Mouse (Mus musculus) embryonic facial prominence, embryonic 13.5 days (tissue): ENCODE data around the gene Tmem184b. TPM values are rescaled to one million over a fixed set of nuclear protein-coding genes. Genes with fewer than 3 reads are reported as not detected.

Source experiments
- ATAC-seq: fragments of 200-750 bp; cut with Nextera tagmentation; 2 replicates; pipeline ENCODE4 v1.8.0; 2017; ENCODE audit warnings: low read depth; ENCODE audit not compliant: insufficient number of reproducible peaks, insufficient read depth, low FRiP score, low TSS enrichment
- H3K27ac ChIP-seq: fragments of 300-500 bp; sonication (generic); 2 replicates; pipeline ENCODE4 v1.5.1; 2015; ENCODE audit warnings: moderate library complexity, mild to moderate bottlenecking, inconsistent platforms
- H3K27me3 ChIP-seq: fragments of 300-500 bp; sonication (generic); 2 replicates; pipeline ENCODE4 v1.6.1; 2015; ENCODE audit warnings: mild to moderate bottlenecking, inconsistent platforms
- H3K36me3 ChIP-seq: fragments of 300-500 bp; sonication (generic); 2 replicates; pipeline ENCODE4 v1.6.1; 2015; ENCODE audit warnings: mild to moderate bottlenecking, inconsistent platforms
- H3K4me1 ChIP-seq: fragments of 300-500 bp; sonication (generic); 2 replicates; pipeline ENCODE4 v1.6.1; 2015; ENCODE audit warnings: inconsistent platforms
- H3K4me2 ChIP-seq: fragments of 300-500 bp; sonication (generic); 2 replicates; pipeline ENCODE4 v1.6.1; 2015; ENCODE audit warnings: moderate library complexity, mild to moderate bottlenecking, inconsistent platforms
- H3K4me3 ChIP-seq: fragments of 300-500 bp; sonication (generic); 2 replicates; pipeline ENCODE4 v1.5.1; 2015; ENCODE audit warnings: mild to moderate bottlenecking, inconsistent platforms
- H3K9ac ChIP-seq: fragments of 300-500 bp; sonication (generic); 2 replicates; pipeline ENCODE4 v1.6.1; 2015; ENCODE audit warnings: mild to moderate bottlenecking, inconsistent platforms
- H3K9me3 ChIP-seq: fragments of 300-500 bp; sonication (generic); 2 replicates; pipeline ENCODE4 v1.6.1; 2016; ENCODE audit warnings: inconsistent platforms
- WGBS: fragments of 180-500 bp; shearing (Covaris S2); methylation state at CpG from one replicate; pipeline ENCODE4 v1.1.7; 2015; ENCODE audit warnings: mixed read lengths; 5-methylcytosine and 5-hydroxymethylcytosine counted together
- polyA plus RNA-seq: library from polyadenylated mRNA; unstranded; fragments of >200 nt; fragmentation: Nextera tagmentation; extraction: Ambion mirVana; gene quantifications from 2 replicates; pipeline ENCODE4 v1.2.1, GENCODE M21; 2015

Gene Tmem184b
- polyA plus RNA-seq, 1 experiment from 2014 or later, result 67.1 TPM

GRCm38 (mm10) chr15:79395281-79395680 is 8.1 kb downstream of the Tmem184b start:
- no peaks in the 10 kb centered on the region for H3K9me3 ChIP-seq
- H3K4me3 ChIP-seq, result no peak overlapping the region
- H3K27me3 ChIP-seq, result no peaks in the 10 kb centered on the region
- H3K36me3 ChIP-seq, result peaks cover 20% of the 10 kb centered on the region
- no peak overlapping the region for H3K27ac ChIP-seq
- WGBS, result 81% methylated on average over 6 of the region's 6 CpGs
- H3K4me1 ChIP-seq, result peaks cover 75% of the 10 kb centered on the region
- peak overlapping the region; percentile 40; the same call in 1 of the 2 replicates for H3K9ac ChIP-seq
- H3K4me2 ChIP-seq, result no peak overlapping the region
- no peak for ATAC-seq

DNA sequence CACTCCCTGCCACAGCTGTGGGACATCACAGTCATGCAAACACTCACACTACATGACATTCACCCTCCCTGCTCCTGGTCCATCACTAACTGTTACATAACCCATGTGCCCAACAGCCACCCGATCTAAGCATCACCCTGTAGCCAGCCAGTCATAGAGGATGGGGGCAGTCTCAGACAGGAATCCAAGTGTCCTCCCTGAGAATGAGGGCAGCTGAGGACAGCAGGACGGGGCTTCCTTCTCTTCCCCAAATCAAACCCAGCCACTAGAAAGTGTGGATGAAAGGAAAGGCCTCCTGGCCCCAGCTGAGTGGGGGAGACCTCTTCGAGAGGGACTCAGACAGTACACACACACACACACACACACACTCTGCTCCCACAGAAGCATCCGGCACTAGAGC is 8.5 kb downstream of the Tmem184b start:
- Histone ChIP-seq H3K9ac (no peak overlapping the region), H3K27me3 (no peaks in the 10 kb centered on the region), H3K4me1 (peaks cover 74% of the 10 kb centered on the region), H3K4me3 (no peak overlapping the region), H3K4me2 (no peak overlapping the region), H3K27ac (no peak overlapping the region), H3K9me3 (no peaks in the 10 kb centered on the region), H3K36me3 (peaks cover 20% of the 10 kb centered on the region)
- WGBS, result 54% methylated on average over 4 of the region's 4 CpGs
- no peak for ATAC-seq

DNA sequence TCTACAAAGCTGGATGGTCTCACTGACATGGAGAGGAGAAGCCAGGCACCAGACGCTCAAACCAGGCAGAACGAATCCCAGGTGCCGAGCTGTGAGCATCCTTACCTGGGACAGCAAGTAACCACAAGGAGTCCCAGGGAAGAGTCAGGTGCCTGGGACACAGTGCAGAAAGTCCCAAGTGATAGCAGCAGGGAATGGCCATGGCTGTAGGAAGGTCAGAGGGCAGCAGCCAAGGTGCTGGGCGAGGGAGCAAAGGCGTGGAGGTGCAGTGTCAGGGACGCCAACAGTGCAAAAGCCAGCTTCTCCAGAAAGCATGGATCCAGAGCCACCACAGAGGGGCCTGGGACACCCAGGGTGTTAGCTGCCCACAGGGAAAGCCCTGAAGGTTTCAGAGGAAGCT is 10.3 kb downstream of the Tmem184b start:
- Histone ChIP-seq H3K36me3 (peaks cover 14% of the 10 kb centered on the region), H3K27me3 (no peaks in the 10 kb centered on the region), H3K27ac (no peak overlapping the region; the same call in 1 of the 2 replicates), H3K4me1 (peaks cover 80% of the 10 kb centered on the region), H3K9ac (no peak overlapping the region), H3K9me3 (no peaks in the 10 kb centered on the region), H3K4me3 (no peak overlapping the region), H3K4me2 (no peak overlapping the region)
- no peak for ATAC-seq
- WGBS, result 87% methylated on average over 6 of the region's 6 CpGs

DNA sequence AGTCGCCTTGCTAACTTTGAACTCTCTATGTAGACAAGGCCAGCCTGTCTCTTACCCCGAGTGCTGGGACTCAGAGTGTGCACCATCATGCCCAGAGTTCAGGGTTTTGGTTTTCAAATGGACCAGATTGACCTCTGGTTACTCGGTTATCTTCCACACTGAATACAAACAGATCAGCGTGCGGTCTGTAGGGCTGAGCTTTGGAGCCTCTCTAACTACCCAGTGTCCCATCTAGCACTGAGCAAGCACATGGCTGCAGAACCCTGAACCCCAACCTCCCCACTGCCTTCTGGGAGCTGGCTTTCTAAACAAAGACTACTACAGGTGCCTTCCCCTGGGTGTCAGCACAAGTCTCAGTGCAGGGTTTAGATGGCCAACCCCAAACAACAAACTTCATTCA is 10.8 kb downstream of the Tmem184b start:
- no peak overlapping the region for H3K9ac ChIP-seq
- H3K36me3 ChIP-seq, result peaks cover 12% of the 10 kb centered on the region
- no peak overlapping the region for H3K4me3 ChIP-seq
- H3K4me2 ChIP-seq, result no peak overlapping the region
- H3K4me1 ChIP-seq, result peaks cover 80% of the 10 kb centered on the region
- 87% methylated on average over 5 of the region's 5 CpGs for WGBS
- no peak for ATAC-seq
- no peaks in the 10 kb centered on the region for H3K27me3 ChIP-seq
- H3K9me3 ChIP-seq, result no peaks in the 10 kb centered on the region
- H3K27ac ChIP-seq, result no peak overlapping the region; the same call in 1 of the 2 replicates

- 42% methylated on average over 7 of the region's 7 CpGs for WGBS
- H3K27ac ChIP-seq, result peak overlapping the region; percentile 8; the same call in 1 of the 2 replicates
These were observed 11.8 kb downstream of the Tmem184b start for GRCm38 (mm10) chr15:79391447-79392093.

DNA sequence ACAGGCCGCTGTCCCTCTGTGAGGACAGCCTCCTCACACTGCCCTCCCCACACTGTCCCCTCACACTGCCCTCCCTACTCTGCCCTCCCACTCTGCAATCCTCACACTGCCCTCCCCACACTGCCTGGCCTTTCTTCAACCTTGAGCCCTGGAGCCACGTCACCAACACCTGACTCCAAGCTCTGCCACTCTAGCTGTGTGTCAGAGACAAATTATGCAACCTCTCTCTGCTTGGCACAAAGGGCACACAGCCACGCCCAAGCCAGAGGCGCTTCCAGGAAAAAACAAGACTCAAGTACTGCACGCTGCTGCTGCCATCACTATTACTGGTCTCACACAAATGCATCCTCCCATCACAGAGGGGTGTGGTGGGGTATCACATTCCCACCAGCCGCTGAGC is 12.9 kb downstream of the Tmem184b start:
- no peak overlapping the region for H3K9ac ChIP-seq
- H3K4me3 ChIP-seq, result no peak overlapping the region
- H3K4me2 ChIP-seq, result no peak overlapping the region
- 79% methylated on average over 6 of the region's 6 CpGs for WGBS
- H3K9me3 ChIP-seq, result no peaks in the 10 kb centered on the region
- peaks cover 74% of the 10 kb centered on the region for H3K4me1 ChIP-seq
- no peaks in the 10 kb centered on the region for H3K27me3 ChIP-seq
- peaks cover 2% of the 10 kb centered on the region; the same call in 1 of the 2 replicates for H3K36me3 ChIP-seq
- ATAC-seq, result no peak
- no peak overlapping the region for H3K27ac ChIP-seq

More at GRCm38 (mm10) chr15:79391447-79392093, 11.8 kb downstream of the Tmem184b start:
- no peaks in the 10 kb centered on the region for H3K27me3 ChIP-seq
- no peak overlapping the region for H3K4me2 ChIP-seq
- ATAC-seq, result no peak
- H3K4me1 ChIP-seq, result peaks cover 80% of the 10 kb centered on the region
- H3K36me3 ChIP-seq, result peaks cover 3% of the 10 kb centered on the region
- H3K9me3 ChIP-seq, result no peaks in the 10 kb centered on the region
- H3K4me3 ChIP-seq, result no peak overlapping the region
- peak overlapping the region; percentile 41; the same call in 1 of the 2 replicates for H3K9ac ChIP-seq

- 0 out of 2 replicates have a peak overlapping the region, but pooled peaks have one; percentile 11 for H3K9ac ChIP-seq
- no peak for ATAC-seq
- H3K27me3 ChIP-seq, result no peaks in the 10 kb centered on the region
- peaks cover 52% of the 10 kb centered on the region for H3K4me1 ChIP-seq
- 64% methylated on average over 6 of the region's 6 CpGs for WGBS
- H3K4me2 ChIP-seq, result no peak overlapping the region
- H3K27ac ChIP-seq, result peak overlapping the region; percentile 56; the same call in 1 of the 2 replicates
- H3K9me3 ChIP-seq, result no peaks in the 10 kb centered on the region; the same call in 1 of the 2 replicates
- H3K36me3 ChIP-seq, result peaks cover 11% of the 10 kb centered on the region; the same call in 1 of the 2 replicates
- no peak overlapping the region for H3K4me3 ChIP-seq
These were observed 15.2 kb downstream of the Tmem184b start for GRCm38 (mm10) chr15:79388171-79388570.

GRCm38 (mm10) chr15:79387611-79388010 is 15.8 kb downstream of the Tmem184b start:
- H3K9ac ChIP-seq, result no peak overlapping the region
- H3K4me1 ChIP-seq, result peaks cover 46% of the 10 kb centered on the region
- 75% methylated on average over 7 of the region's 7 CpGs for WGBS
- H3K36me3 ChIP-seq, result peaks cover 11% of the 10 kb centered on the region; the same call in 1 of the 2 replicates
- no peaks in the 10 kb centered on the region; the same call in 1 of the 2 replicates for H3K9me3 ChIP-seq
- no peak overlapping the region for H3K27ac ChIP-seq
- H3K4me3 ChIP-seq, result no peak overlapping the region
- no peak overlapping the region for H3K4me2 ChIP-seq
- no peaks in the 10 kb centered on the region for H3K27me3 ChIP-seq
- ATAC-seq, result no peak

DNA sequence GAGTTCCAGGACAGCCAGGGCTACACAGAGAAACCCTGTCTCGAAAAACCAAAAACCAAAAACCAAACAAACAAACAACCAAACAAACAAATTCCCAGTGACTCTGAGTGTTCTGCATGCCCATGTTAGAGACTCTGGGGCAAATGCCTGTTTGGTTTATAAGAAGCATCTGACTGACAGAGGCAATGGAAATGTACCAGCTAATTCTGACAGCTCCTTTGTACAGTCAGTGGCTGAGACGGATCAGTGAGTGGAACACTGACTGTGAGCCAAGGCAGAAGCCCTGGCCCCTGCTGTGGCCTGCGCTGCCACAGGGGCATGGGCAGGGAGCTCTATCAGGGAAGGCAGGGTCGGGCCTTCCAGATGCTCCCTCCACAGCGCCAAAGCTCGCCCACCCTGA is 16.3 kb downstream of the Tmem184b start:
- Histone ChIP-seq H3K36me3 (peaks cover 11% of the 10 kb centered on the region; the same call in 1 of the 2 replicates), H3K9me3 (no peaks in the 10 kb centered on the region; the same call in 1 of the 2 replicates), H3K9ac (no peak overlapping the region), H3K27ac (no peak overlapping the region), H3K4me3 (no peak overlapping the region), H3K27me3 (no peaks in the 10 kb centered on the region), H3K4me1 (peaks cover 41% of the 10 kb centered on the region), H3K4me2 (no peak overlapping the region)
- ATAC-seq, result no peak
- 77% methylated on average over 6 of the region's 6 CpGs for WGBS

DNA sequence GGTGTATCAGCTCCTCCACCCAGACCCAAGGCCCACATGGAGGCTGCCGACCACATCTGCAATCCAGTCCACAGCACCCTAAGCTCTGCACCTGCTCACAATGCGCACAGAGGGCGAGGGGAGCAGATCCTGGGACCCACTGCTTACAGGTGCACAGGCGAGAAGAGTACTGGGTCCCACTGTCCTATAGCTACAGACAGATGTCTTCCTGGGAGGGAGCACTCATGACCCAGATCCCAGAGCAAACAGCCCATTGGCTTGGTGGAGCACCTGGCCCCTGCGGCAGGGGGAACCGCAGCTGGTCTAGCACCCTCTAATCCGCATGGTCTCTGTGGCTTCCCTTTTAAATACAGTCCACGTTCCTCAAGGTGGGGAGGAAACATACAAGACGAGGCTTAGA is 21.7 kb downstream of the Tmem184b start:
- no peaks in the 10 kb centered on the region for H3K27me3 ChIP-seq
- no peaks in the 10 kb centered on the region; the same call in 1 of the 2 replicates for H3K9me3 ChIP-seq
- H3K4me1 ChIP-seq, result peaks cover 13% of the 10 kb centered on the region
- no peak overlapping the region for H3K9ac ChIP-seq
- H3K36me3 ChIP-seq, result peaks cover 31% of the 10 kb centered on the region
- no peak overlapping the region for H3K4me2 ChIP-seq
- H3K27ac ChIP-seq, result no peak overlapping the region
- H3K4me3 ChIP-seq, result no peak overlapping the region
- 83% methylated on average over 9 of the region's 9 CpGs for WGBS
- ATAC-seq, result no peak

DNA sequence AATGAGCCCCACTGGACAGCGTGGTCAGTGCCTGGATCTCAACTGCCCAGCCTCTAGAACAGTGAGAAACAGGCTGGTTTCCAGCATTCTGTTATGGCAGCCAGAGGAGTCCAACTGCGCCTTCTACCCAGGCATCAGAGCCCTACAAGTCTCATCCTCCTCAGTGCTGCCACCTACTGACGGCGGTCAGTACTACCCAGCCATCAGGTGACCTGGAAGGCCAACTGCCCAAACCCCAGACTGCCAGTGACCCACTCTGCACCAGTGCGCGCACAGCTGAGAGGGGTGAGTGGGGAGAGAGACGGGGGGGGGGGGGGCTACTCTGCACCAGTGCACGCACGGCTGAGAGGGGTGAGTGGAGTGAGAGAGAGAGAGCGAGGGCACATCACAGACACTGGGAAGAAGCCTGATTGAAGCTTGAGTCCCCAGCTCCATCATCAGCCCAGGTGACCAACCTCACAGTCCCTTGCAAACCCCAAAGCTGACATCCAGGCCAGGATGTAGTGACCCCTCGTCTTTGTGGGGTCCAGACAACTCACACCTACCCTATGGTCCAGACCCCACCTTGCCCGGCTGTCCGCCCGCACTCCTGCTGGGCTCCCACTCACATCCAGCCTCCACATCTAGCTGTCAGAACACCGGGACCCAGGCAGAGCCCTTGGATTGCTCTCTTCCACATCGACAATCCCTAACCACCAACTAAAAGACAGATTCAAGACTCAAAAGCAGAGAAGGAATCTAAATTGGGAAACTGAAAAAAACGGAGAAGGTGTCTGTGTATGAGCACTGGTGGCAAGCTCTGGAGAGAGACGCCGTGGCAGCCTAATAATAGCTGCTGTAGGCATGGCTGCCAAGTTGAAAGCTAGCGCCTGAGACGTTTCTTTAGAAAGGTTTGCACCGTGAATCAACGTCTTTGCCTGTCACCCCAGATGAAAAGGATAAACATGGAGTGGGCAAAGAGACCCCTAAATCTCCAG is 22.6 kb downstream of the Tmem184b start:
- Histone ChIP-seq H3K9ac (no peak overlapping the region), H3K36me3 (peaks cover 39% of the 10 kb centered on the region), H3K27me3 (no peaks in the 10 kb centered on the region), H3K27ac (no peak overlapping the region), H3K4me3 (no peak overlapping the region), H3K9me3 (no peaks in the 10 kb centered on the region; the same call in 1 of the 2 replicates), H3K4me2 (no peak overlapping the region), H3K4me1 (peaks cover 13% of the 10 kb centered on the region)
- 58% methylated on average over 21 of the region's 23 CpGs for WGBS
- ATAC-seq, result no peak
